Mouse (Mus musculus): Measurements from ENCODE around the gene Cat.

The Cat gene

DNA sequence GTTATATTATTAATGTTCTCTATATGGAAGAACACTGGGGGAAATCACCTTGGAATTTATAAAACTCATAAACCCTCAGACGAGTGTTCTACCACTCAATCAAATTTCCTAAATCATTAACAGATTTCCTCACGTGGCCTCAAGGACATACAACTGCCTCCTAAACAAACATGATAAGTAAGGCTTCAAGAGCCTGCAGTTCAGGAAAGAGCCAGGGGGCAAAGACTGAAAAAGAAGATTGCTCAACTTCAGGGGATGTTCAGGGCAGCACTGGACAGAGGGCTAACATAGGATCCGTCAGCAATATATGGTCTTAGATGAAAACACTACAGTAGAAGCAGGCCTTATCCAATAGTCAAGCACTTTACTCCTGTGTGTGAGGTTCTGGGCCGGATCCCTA is 7.5 kb downstream of the Cat start:
- no peak for DNase-seq (ENCODE audit: low read depth, low spot score)

- DNase-seq (ENCODE audit: low read depth, low spot score) = no peak
Measured at GRCm38 (mm10) chr2:103476657-103477056, 8.3 kb downstream of the Cat start.

DNA sequence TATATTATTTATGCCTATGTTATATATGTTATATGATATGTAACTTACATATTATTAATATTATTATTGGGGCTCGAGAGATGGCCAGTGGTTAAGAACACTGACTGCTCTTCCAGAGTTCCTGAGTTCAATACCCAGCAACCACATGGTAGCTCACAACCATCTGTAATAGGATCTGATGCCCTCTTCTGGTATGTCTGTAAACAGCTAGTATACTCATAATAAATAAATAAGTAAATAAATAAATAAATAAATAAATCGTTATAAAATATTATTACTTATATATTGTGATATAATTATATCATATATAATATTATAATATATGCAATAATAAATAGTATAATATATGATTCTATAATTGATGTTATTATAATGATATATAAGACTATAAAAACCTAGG is 8.8 kb downstream of the Cat start:
- no peak for DNase-seq (ENCODE audit: low read depth, low spot score)

GRCm38 (mm10) chr2:103473362-103473761 is 11.6 kb downstream of the Cat start:
- DNase-seq (ENCODE audit: low read depth, low spot score) = no peak

DNA sequence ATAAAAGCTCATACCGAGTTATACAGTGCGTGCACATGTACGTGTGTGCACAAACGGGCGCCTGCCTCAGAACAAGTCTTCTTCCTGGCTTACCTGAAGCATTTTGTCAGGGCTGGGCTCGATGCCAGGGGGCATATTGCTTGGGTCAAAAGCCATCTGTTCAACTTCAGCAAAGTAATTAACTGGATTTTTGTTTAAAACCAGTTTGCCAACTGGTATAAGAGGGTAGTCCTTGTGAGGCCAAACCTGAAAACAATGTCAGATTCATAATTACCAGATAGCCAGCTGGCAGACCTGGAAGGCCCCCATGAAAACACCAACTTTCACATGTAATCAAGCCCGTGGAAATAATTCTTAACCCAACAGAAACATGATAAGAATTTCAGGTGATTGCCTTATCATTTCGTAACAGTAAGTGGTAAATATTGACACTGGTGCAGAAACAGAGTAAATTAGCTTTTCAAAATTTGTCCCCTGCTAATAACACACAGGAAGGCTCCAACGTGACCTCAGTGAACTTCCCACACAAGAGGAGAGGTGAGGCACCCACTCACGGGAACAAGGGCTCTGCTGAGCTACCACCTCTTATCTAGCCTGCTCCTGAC is 17.9 kb downstream of the Cat start:
- DNase-seq (ENCODE audit: low read depth, low spot score) = no peak

DNA sequence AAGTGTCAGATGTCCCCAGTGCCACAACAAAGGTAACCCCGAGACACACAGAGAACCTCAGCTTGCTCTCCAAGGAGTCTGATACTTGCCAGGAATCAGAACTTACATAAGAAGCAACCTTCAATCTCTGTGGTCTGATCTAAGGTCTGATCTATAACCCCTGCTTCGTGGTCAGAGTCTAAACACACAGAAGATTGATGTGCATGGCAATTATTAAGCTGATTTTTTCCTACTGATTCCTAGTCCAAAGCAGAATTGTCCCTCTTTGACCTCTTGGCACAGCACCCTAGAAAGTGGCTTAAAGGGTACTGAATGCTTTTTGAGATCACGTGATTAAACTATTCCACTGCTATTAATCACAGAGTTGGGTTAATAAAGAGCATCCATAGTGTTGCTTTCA is 18.7 kb downstream of the Cat start:
- no peak for DNase-seq (ENCODE audit: low read depth, low spot score)

DNA sequence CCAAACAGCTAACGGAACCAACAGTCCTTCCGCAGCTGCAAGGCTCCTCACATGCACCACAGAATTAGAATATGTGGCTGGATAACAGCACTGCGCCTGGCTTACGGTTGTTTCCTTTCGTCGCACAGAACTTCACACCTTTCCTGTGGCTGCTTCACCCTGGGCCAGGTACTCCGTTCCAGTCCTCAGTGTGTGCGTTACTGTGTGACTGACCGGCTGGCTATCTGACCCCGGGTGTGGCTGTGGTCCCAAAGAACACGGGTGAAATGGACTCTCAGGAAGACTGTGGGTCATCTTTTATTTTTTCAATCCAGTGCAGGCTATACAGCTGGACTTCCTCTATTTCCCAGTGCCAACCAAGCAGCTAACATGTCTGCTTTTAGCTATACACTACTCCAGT is 19.5 kb downstream of the Cat start:
- no peak for DNase-seq (ENCODE audit: low read depth, low spot score)

DNA sequence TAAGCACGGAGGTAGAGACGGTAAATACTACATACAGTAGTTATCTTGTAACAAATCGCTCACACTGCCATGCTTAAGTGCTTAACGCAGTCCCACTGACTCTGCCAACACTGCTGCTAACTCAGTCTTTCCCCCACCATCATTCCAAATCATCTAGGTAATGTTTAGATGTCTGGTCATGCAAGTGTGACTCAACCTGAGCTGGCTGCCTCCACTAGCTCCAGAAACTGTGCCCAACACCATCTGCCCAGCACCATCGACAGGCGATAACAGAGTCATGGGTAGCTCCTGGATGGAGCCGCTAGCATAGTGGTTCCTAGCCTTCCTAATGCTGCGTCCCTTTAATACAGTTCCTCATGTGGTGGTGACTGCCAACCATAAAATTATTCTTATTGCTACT is 20.4 kb downstream of the Cat start:
- no peak for DNase-seq (ENCODE audit: low read depth, low spot score)

GRCm38 (mm10) chr2:103462746-103463145 is 22.2 kb downstream of the Cat start:
- DNase-seq (ENCODE audit: low read depth, low spot score) = no peak

DNA sequence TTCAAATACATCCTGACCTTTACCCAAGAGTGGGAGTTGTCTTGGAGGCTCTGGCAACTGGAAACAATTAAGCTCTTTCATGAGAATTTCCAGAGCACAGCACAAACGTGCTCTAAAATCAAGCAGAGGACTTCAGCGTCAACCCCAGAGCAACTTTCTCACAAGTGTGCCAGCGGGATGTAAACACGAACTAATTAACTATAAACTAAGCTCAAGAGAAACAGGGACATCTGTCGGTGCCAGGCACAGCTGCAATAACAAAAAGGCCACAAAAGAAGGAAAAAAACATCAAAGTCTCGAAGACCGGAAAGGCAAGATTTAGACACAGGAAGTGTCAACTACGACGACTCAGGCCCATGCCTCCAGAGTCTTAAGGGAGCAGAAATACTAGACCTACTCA is 23.2 kb downstream of the Cat start:
- peak; percentile 70 for DNase-seq (ENCODE audit: low read depth, low spot score)

DNA sequence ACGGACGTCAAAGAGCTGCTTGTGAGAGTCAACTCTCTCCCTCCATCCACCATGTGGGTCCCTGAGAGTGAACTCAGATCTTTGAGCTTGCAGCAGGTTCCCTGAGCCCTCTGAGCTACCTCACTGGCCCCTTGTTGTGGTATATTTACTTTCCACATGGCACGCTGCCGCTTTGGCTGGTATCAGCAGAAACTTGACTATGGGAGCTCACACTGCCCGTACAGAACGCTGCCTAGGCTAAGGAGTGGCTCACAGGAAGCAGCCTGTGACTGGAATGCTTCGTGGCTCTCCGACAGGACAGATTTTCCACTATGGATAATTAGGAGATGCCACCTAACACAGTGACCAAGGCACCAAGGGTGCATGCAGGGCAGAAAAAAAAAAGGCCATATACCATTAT is 23.8 kb downstream of the Cat start:
- no peak for DNase-seq (ENCODE audit: low read depth, low spot score)

DNA sequence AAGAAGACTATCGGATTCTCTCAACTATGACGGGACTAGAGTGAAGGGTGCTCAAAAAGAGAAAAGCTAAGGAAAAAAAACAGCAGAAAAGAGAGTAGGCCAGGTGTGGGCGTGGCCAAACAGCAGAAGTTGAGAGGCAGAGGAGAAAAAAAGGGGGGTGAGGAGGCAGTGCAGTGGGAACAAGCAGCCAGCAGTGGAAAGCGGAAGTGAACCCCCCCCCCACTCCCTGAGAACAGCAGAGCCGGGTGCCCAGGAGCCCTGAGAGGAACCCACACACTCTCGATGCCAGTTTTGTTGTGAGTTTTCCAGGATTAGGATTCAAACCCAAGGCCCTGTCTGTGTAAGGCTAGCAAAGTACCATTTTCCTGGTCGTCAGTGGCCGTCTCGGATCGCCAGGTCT is 25.9 kb downstream of the Cat start:
- DNase-seq (ENCODE audit: low read depth, low spot score) = no peak

DNA sequence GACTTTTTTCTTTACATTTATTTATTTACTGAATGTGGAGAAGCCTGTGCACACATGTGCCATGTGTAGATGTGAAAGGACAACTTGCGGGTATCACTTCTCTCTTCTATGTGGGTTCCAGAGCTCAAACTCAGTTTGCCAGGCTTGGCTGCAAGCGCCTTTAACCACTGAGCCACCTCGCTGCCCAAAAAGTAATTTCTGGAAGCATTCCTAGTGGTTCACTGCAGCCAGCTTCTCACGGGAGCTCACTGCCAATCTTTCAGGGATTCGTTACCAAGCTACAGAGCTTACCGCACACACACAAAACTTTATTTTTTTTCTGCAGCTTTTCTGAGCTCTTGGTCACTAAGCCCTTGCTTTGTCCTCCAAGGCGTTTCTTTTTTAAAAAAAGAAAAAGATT is 27.3 kb downstream of the Cat start:
- DNase-seq (ENCODE audit: low read depth, low spot score) = no peak

DNA sequence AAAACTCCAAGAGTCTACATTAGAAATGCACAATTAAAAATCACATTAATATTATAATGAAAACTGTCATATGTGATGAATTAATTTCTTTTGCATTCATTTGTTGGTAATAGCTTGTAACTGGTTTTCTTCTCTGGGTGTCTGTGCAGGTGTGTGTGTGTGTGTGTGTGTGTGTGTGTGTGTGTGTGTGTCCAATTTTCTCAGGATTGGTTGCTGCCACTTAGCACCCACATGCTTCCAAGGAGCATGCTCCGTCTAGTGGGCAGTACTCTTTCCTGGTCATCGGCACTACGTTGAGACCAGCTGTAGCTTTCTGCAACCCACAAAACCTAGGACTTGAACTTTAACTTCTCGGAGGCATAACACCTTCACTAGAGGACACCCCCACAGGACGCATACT is 27.9 kb downstream of the Cat start:
- DNase-seq (ENCODE audit: low read depth, low spot score) = no peak

DNA sequence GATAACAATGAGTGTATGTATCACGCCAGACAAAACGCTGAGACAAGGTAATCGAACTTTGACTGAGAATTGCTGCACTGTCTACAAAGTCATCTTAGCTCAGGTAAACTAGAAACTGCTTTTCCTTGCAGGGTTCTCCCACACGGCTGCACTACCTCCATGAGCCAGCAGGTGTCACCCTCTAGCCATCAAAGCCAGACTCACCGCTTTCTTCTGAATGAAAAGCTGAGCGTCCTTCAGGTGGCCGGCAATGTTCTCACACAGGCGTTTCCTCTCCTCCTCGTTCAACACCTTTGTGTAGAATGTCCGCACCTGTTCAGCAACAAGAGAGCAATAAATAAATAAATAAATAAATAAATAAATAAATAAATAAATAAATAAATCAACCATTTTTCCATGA is 28.3 kb downstream of the Cat start:
- DNase-seq (ENCODE audit: low read depth, low spot score) = peak; percentile 81

DNA sequence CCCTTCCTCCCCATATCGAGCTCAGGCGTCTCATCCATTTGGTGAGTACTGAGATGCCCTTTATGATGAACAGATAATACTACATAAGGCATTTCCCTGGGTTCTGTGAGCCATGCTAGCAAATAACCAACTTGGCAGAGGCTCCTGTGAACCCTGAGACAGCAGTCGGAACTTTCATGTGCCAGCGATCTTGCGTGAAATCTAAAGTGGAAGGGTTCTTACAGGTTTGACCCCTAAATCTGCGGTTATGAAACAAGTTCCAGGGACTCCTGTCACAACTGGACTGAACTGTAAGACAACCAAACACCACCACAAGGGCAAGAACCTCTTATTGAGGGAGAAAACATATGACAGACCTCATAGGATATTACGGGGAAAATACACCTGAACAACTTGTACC is 29.2 kb downstream of the Cat start:
- DNase-seq (ENCODE audit: low read depth, low spot score) = no peak

GRCm38 (mm10) chr2:103452550-103452949 is 32.4 kb downstream of the Cat start:
- DNase-seq (ENCODE audit: low read depth, low spot score) = no peak

- no peak for DNase-seq (ENCODE audit: low read depth, low spot score)
Measured at GRCm38 (mm10) chr2:103450267-103450666, 34.7 kb downstream of the Cat start.

GRCm38 (mm10) chr2:103449813-103450212 is 35.1 kb downstream of the Cat start:
- DNase-seq (ENCODE audit: low read depth, low spot score) = no peak

- DNase-seq (ENCODE audit: low read depth, low spot score) = no peak
Measured at GRCm38 (mm10) chr2:103448947-103449560, 35.9 kb downstream of the Cat start.

- DNase-seq (ENCODE audit: low read depth, low spot score) = no peak
Measured at GRCm38 (mm10) chr2:103446326-103446725, 38.6 kb downstream of the Cat start.

DNA sequence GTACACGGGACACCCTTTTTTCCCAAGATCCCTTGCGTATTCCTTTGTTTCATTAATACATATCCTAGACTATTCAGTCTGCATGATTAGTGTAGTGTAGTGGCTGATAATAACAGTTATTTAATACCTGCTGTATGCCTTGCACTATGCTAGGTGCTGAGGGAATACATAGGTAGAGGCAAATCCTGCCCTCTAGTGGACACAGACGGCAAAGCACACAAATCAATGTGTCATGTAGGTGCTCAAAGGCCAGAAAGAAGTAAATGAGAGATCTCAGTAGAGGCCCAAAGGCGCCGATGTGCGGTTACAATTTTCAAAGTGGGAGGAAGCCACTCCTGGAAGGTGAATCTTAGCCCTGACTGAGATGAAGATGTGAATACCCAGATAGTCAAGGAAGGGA is 39.2 kb downstream of the Cat start:
- peak; percentile 52 for DNase-seq (ENCODE audit: low read depth, low spot score)

GRCm38 (mm10) chr2:103439710-103440109 is 45.2 kb downstream of the Cat start:
- DNase-seq (ENCODE audit: low read depth, low spot score) = peak; percentile 81

DNA sequence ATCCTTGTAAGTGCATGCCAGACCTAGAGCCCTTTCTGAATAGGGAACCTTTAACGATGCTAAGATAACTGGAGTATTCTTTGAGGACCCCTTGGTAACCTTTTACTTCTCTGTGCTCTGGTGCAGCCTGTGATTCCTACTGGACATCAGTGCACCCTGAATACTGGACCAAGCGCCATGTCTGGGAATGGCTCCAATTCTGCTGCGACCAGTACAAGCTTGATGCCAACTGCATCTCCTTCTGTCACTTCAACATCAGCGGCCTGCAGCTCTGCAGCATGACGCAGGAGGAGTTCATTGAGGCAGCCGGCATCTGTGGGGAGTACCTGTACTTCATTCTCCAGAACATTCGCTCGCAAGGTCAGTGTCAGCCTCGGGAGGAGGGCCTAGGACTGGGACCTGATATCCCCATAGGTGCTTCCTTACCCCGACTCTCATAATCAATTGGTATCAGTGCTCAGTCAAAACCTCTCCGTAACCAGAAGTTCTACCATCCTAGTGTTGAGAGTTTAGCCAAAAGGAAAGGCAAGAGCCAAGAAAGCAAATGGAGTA is 45.8 kb downstream of the Cat start:
- DNase-seq (ENCODE audit: low read depth, low spot score) = no peak

All from forelimb bud, embryonic 11.5 days (tissue).